Mouse (Mus musculus) MEL (cell line): ENCODE measurements at regions not wholly inside any gene's neighbourhood (a gene's known extent, or its start where the extent isn't known, plus 50 kb on each side); places are given as distances from the start of the nearest gene placed in this dataset.

Source experiments
- CTCF ChIP-seq, 3 experiments: IDR thresholded peaks in 2 of 3; conservative IDR thresholded peaks in 1 of 3; 2 replicates each; pipeline ENCODE4 v1.5.1; 2011 to 2012; ENCODE audit warnings: low read length in 3 of 3, low read depth in 2 of 3, mild to moderate bottlenecking in 2 of 3, improper control_type of control experiment in 1 of 3, inconsistent platforms in 1 of 3, mixed read lengths in 1 of 3, moderate library complexity in 1 of 3; ENCODE audit not compliant: control insufficient read depth in 1 of 3, insufficient read depth in 1 of 3, poor library complexity in 1 of 3, severe bottlenecking in 1 of 3
- EP300 ChIP-seq, 2 experiments: IDR thresholded peaks; 2 replicates each; pipeline ENCODE4 v1.6.1; 2011; ENCODE audit warnings: improper control_type of control experiment in 2 of 2, low read length in 2 of 2, low read depth in 1 of 2, mild to moderate bottlenecking in 1 of 2
- MAZ ChIP-seq: IDR thresholded peaks from 2 replicates; pipeline ENCODE4 v1.6.1; 2012; ENCODE audit warnings: low read depth, mild to moderate bottlenecking, inconsistent platforms, low read length, improper control_type of control experiment
- POLR2A ChIP-seq, 2 experiments: IDR thresholded peaks; 2 replicates each; pipeline ENCODE4 v1.6.1; 2011 to 2012; ENCODE audit warnings: low read length in 2 of 2, mild to moderate bottlenecking in 2 of 2, control low read depth in 1 of 2, improper control_type of control experiment in 1 of 2, low read depth in 1 of 2, moderate library complexity in 1 of 2; ENCODE audit not compliant: control insufficient read depth in 1 of 2, insufficient read depth in 1 of 2, poor library complexity in 1 of 2
- RCOR1 ChIP-seq: IDR thresholded peaks from 2 replicates; pipeline ENCODE4 v1.6.1; 2012; ENCODE audit warnings: low read depth, mild to moderate bottlenecking, inconsistent platforms, low read length, improper control_type of control experiment
- SMC3 ChIP-seq: IDR thresholded peaks from 2 replicates; pipeline ENCODE4 v1.6.1; 2011; ENCODE audit warnings: low read depth, low read length, improper control_type of control experiment
- UBTF ChIP-seq: IDR thresholded peaks from 2 replicates; pipeline ENCODE4 v1.6.1; 2012; ENCODE audit warnings: low read depth, mild to moderate bottlenecking, inconsistent platforms, low read length, improper control_type of control experiment, moderate library complexity, borderline replicate concordance; ENCODE audit not compliant: insufficient read depth
- USF1 ChIP-seq: IDR thresholded peaks from 2 replicates; pipeline ENCODE4 v1.6.1; 2014; ENCODE audit warnings: low read depth, mild to moderate bottlenecking, inconsistent platforms, low read length, improper control_type of control experiment, moderate library complexity

DNA sequence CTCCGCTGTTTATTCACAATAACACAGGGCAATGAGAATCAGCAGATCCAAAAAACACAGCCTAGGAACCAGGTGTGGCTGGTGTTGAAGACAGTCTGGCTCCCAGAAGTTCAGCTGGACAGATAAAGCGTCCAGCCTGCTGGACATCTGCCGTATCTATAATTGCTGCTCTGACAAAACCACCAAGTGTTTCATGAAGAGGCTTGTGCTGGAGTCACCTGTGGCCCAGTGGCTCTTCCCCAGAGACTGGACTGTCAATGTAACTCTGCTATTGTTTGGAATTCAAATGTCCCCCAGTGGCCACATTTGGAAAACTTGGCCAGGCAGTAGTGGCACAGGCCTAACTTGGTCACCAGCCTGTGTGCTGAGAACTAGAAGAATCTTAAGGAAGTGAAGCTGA lies 247.0 kb upstream of the Cited2 start:
- TF ChIP-seq CTCF (IDR thresholded peaks at IDR 0.05 in 2 of 3, conservative IDR thresholded peaks at IDR 0.05 in 1 of 3; ENCODE audit: control insufficient read depth in 1 of 3, insufficient read depth in 1 of 3, low read depth in 2 of 3, low read length in 3 of 3, poor library complexity in 1 of 3, severe bottlenecking in 1 of 3): no peak
- no peak for TF ChIP-seq RCOR1
- TF ChIP-seq USF1: no peak
- no peak for TF ChIP-seq POLR2A (IDR thresholded peaks at IDR 0.05; ENCODE audit: control insufficient read depth in 1 of 2, insufficient read depth in 1 of 2, low read depth in 1 of 2, low read length in 2 of 2, poor library complexity in 1 of 2)
- TF ChIP-seq SMC3: no peak
- no peak for TF ChIP-seq UBTF
- TF ChIP-seq EP300 (IDR thresholded peaks at IDR 0.05; ENCODE audit: low read depth in 1 of 2, low read length in 2 of 2): no peak
- TF ChIP-seq MAZ: no peak
